Mouse (Mus musculus) thymus, adult 2 months (tissue): ENCODE data around the gene Lysmd2. TPM values are rescaled to one million over a fixed set of nuclear protein-coding genes. Genes with fewer than 3 reads are reported as not detected.

Experiments used
- DNase-seq: peaks from one replicate; pipeline ENCODE4 v3.0.0; 2021
- H3K27ac ChIP-seq: fragments of 200-500 bp; 2 replicates; pipeline ENCODE4 v1.5.1; 2012; ENCODE audit warnings: low read length, control low read depth; ENCODE audit not compliant: control insufficient read depth, insufficient read depth
- H3K27me3 ChIP-seq: fragments of 200-500 bp; 2 replicates; pipeline ENCODE4 v1.6.1; 2012; ENCODE audit warnings: mild to moderate bottlenecking, low read length, moderate library complexity, mixed read lengths; ENCODE audit not compliant: control insufficient read depth, insufficient read depth
- H3K36me3 ChIP-seq: fragments of 200-500 bp; 2 replicates; pipeline ENCODE4 v1.6.1; 2012; ENCODE audit warnings: mild to moderate bottlenecking, low read length, moderate library complexity; ENCODE audit not compliant: control insufficient read depth, insufficient read depth
- H3K4me1 ChIP-seq: fragments of 200-500 bp; replicated peaks from 2 replicates; pipeline ENCODE4 v1.6.1; 2012; ENCODE audit warnings: low read length; ENCODE audit not compliant: control insufficient read depth, insufficient read depth
- H3K4me3 ChIP-seq: fragments of 200-500 bp; 2 replicates; pipeline ENCODE4 v1.5.1; 2012; ENCODE audit warnings: mild to moderate bottlenecking, low read length, control low read depth, moderate library complexity; ENCODE audit not compliant: control insufficient read depth, insufficient read depth
- CTCF ChIP-seq: fragments of 200-500 bp; IDR thresholded peaks from 2 replicates; pipeline ENCODE4 v1.5.1; 2012; ENCODE audit warnings: mild to moderate bottlenecking, control low read depth, low read length, moderate library complexity, borderline replicate concordance; ENCODE audit not compliant: control insufficient read depth, poor library complexity, insufficient read depth; ENCODE audit errors: extremely low read depth
- POLR2A ChIP-seq: fragments of 200-500 bp; IDR thresholded peaks from 2 replicates; pipeline ENCODE4 v1.6.1; 2012; ENCODE audit warnings: mild to moderate bottlenecking, low read length, control low read depth, moderate library complexity; ENCODE audit not compliant: control insufficient read depth, poor library complexity, insufficient read depth; ENCODE audit errors: extremely low read depth
- WGBS: fragments of 180-500 bp; shearing (Covaris S2); methylation state at CpG from one replicate; pipeline ENCODE4 v1.1.7; 2018; 5-methylcytosine and 5-hydroxymethylcytosine counted together
- polyA plus RNA-seq: library from polyadenylated mRNA; depleted of rRNA; stranded (reverse); fragments of >200 nt; gene quantifications from 2 replicates; pipeline ENCODE4 v1.2.3, GENCODE M21; 2012; rRNA removed

Gene Lysmd2
- polyA plus RNA-seq: 13.6 and 16.4 TPM in 2 replicates

DNA sequence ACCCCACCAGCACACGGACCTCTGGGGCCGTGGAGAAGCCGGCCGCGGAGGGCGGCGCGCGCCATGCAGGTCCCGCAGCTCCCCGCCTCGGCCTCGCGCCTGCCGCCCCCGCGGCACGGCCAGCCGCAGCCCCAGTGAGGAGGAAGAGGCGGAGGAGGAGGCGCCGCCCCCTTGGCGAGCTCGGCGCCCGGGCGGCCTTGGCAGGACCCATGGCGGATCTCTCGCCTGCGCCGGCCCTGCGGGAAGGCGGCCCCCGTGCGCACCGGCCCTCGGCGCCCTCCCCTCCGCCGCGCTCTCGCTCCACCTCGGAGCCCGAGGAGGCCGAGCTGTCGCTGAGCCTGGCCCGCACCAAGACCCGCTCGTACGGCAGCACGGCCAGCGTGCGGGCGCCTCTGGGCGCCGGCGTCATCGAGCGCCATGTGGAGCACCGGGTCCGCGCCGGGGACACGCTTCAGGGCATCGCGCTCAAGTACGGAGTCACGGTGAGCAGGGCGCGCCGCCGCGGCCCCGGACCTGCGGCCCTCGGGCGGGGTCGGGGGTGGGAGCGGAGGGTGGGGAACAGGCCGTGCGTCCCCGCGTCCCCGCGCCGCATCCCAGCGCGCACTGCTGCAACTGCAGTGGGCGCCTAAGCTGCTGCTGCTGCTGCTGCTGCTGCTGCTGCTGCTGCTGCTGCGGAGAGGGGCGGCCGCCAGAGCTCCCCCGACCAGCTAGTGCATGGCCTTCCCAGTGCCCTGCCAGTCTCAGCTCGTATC is at the start of gene Lysmd2:
Gene Lysmd2, plus strand, starts transcription at position 186 of the 752 bp plus-strand sequence.
- no peak for TF ChIP-seq CTCF
- TF ChIP-seq POLR2A: no peak
- peaks cover 2% of the 10 kb centered on the region; the same call in 1 of the 2 replicates for H3K27me3 ChIP-seq
- DNase-seq: peak; percentile 22
- H3K4me1 ChIP-seq: no peaks in the 10 kb centered on the region
- no peak within 1 kb of the TSS for H3K27ac ChIP-seq
- H3K36me3 ChIP-seq: no peaks in the 10 kb centered on the region
- 1% methylated on average over 94 of the region's 94 CpGs for WGBS
- H3K4me3 ChIP-seq: peak within 1 kb of the TSS; percentile 72

DNA sequence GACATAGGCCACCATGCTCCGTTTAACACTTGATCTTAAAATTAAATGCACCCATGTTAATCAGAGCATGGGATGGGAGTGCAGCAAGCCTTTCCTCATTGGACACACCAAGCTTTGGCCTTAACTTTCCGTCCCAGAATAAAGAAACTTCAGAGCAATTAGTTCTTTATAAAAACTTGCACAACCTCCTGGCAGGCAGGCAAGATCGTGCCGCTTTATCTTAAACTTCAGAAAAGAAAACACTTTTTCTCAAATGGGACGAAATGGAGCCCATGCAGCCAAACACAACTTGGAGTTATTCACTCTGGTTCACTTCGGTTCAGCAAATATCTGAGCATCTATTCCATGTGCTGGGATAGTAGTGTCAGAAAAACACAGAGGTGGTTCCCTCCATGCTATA is 46.2 kb upstream of the Lysmd2 start:
- H3K4me3 ChIP-seq: no peak overlapping the region
- no peak for DNase-seq
- WGBS: 96% methylated on average over 6 of the region's 6 CpGs
- H3K27ac ChIP-seq: no peak overlapping the region
- no peak for TF ChIP-seq POLR2A
- no peak for TF ChIP-seq CTCF
- H3K27me3 ChIP-seq: no peaks in the 10 kb centered on the region
- H3K4me1 ChIP-seq: no peaks in the 10 kb centered on the region
- H3K36me3 ChIP-seq: no peaks in the 10 kb centered on the region

DNA sequence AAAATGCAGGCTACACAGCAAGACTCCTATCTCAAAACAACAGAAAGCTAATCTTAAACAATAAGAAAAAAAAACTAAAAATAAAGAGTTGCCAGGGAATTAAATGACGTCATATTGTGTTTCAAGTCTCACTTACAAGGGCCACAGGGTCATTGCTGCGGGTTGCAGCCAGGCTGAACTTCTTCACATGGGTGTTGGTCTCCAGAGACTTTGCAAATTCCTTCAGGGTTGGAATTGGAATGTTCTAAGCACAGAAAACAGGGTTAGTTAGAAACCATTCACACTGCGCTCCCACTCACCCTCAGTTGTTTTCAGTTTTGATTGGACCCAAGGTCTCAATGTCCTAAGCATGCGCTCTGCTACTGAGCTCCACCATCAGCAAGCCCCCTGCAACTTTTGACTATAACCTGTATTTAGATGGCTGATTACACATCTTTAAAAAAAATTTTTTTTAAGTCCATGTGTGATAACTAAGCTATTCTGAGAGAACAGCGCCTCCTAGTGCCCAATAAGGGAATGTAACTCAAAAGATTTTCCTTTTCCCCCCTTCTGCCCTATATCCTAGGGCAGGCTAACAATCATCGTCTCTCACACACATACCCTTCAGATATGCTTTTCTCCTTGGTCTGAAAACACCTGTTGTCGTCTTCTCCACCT is 43.7 kb upstream of the Lysmd2 start:
- DNase-seq: peak; percentile 10
- TF ChIP-seq POLR2A (no peak), CTCF (no peak)
- WGBS: 46% methylated on average over 7 of the region's 7 CpGs
- Histone ChIP-seq H3K4me3 (no peak overlapping the region), H3K36me3 (no peaks in the 10 kb centered on the region), H3K27me3 (no peaks in the 10 kb centered on the region), H3K4me1 (no peaks in the 10 kb centered on the region), H3K27ac (no peak overlapping the region)

DNA sequence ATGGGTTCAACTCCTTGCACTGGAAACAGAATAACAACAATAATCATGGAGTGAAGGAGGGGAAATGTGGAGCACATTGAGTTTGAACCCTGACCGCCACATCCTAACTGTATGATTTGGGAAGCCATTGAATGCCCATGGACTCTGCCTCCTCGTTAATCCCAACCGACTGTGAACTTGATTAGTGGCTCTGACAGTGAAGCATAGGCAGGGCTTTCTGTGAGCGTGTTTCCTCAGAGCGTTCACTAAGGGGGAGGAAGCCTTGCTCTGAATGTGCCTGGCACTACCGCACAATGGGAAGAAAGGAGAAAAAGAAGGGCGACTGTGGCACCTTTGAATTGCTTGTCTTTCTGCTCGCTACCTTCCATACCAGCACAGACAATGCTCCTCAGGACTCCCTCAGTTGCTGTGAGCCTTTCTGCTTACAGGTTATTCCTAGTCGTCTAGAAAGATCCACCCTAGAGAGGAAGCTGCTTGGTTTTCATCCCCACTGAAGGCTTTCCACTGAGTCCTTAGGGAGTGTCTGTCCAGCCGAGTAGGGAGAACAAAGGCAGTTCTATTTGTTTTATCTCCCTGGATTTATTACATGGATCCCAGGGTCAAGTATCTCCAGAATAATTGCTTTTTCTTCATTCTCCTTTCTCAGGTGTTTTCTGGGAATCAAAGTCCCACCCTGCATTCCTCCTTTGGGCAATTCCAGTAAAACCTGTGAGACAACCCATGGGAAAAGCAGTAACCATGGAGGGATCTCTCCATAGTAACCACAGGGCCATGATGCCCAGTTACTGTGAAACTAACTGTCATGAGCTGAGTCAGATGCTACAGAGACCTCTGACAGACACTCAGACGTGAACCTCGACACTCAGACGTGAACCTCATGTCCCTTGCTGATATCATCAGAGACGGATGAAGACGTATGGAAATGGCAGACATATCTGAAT is 35.4 kb upstream of the Lysmd2 start:
- H3K27ac ChIP-seq: no peak overlapping the region
- no peak overlapping the region for H3K4me3 ChIP-seq
- WGBS: 93% methylated on average over 15 of the region's 15 CpGs
- H3K27me3 ChIP-seq: no peaks in the 10 kb centered on the region
- no peaks in the 10 kb centered on the region for H3K36me3 ChIP-seq
- TF ChIP-seq CTCF: no peak
- no peak for TF ChIP-seq POLR2A
- no peaks in the 10 kb centered on the region for H3K4me1 ChIP-seq
- DNase-seq: no peak

DNA sequence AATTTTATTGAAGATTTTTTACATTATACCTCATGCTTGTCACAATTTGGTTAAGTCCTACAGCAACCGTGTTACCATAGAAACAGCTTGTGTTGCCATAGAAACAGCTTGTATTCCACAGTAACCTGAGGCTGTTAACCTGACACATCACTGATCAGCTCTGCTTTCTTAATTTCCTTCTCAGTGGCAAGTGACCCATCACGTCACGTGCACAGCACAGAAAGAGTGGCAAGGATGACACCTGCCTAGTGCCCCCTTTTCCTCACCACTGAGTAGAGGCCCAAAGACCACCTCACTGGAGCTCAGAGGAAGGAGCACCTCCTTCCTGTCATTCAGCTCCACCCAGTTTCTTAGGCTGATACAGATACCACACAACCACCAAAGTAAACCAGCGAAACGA is 32.1 kb upstream of the Lysmd2 start:
- no peak overlapping the region for H3K27ac ChIP-seq
- no peak for TF ChIP-seq POLR2A
- TF ChIP-seq CTCF: no peak
- no peaks in the 10 kb centered on the region for H3K4me1 ChIP-seq
- no peaks in the 10 kb centered on the region for H3K36me3 ChIP-seq
- 89% methylated on average over 5 of the region's 5 CpGs for WGBS
- no peak for DNase-seq
- H3K27me3 ChIP-seq: no peaks in the 10 kb centered on the region
- H3K4me3 ChIP-seq: no peak overlapping the region

DNA sequence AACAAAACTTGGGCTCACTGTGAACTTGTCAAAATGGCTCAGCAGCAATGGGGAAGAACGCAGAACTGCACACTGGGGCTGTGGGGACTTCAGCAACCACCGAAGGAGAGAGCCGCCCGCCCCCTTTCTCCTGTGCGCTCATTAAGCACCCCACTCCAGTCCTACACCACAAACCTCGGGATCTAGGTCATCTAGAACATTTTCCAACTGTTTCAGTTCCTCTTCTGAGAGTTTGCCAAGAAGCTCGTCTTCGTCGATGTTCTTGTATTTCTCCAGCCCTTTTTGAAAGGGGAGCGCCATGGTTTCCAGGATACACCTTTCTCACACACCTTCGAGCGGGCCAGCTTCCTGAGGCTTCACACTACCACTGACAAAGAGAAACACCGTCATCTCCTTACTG is 28.5 kb upstream of the Lysmd2 start:
- Histone ChIP-seq H3K27ac (no peak overlapping the region), H3K4me3 (no peak overlapping the region), H3K4me1 (no peaks in the 10 kb centered on the region), H3K36me3 (no peaks in the 10 kb centered on the region), H3K27me3 (no peaks in the 10 kb centered on the region)
- WGBS: 70% methylated on average over 13 of the region's 13 CpGs
- TF ChIP-seq POLR2A: no peak
- no peak for TF ChIP-seq CTCF
- DNase-seq: no peak
